Mouse (Mus musculus) midbrain, embryonic 10.5 days (tissue): Measurements from ENCODE around the gene Nr2f1. TPM values are rescaled to one million over a fixed set of nuclear protein-coding genes. Genes with fewer than 3 reads are reported as not detected.

ENCODE experiments used
- DNase-seq: peaks from one replicate; pipeline ENCODE4 v3.0.0-alpha.2; 2017; ENCODE audit warnings: low spot score
- H3K27ac ChIP-seq: fragments of 300-500 bp; sonication (generic); replicated peaks from 2 replicates; pipeline ENCODE4 v1.5.1; 2016; ENCODE audit warnings: mild to moderate bottlenecking
- H3K27me3 ChIP-seq: fragments of 300-500 bp; sonication (generic); 2 replicates; pipeline ENCODE4 v1.6.1; 2016; ENCODE audit warnings: low read depth, mild to moderate bottlenecking; ENCODE audit not compliant: poor library complexity, severe bottlenecking
- H3K36me3 ChIP-seq: fragments of 300-500 bp; sonication (generic); 2 replicates; pipeline ENCODE4 v1.6.1; 2016; ENCODE audit warnings: mild to moderate bottlenecking, moderate library complexity
- H3K4me1 ChIP-seq: fragments of 300-500 bp; sonication (generic); 2 replicates; pipeline ENCODE4 v1.6.1; 2016
- H3K4me3 ChIP-seq: fragments of 300-500 bp; sonication (generic); 2 replicates; pipeline ENCODE4 v1.5.1; 2016; ENCODE audit warnings: mild to moderate bottlenecking, moderate library complexity
- H3K9me3 ChIP-seq: fragments of 300-500 bp; sonication (generic); replicated peaks from 2 replicates; pipeline ENCODE4 v1.6.1; 2016; ENCODE audit warnings: mild to moderate bottlenecking
- WGBS: fragments of 180-500 bp; shearing (Covaris S2); methylation state at CpG from one replicate; pipeline ENCODE4 v1.1.7; 2016; 5-methylcytosine and 5-hydroxymethylcytosine counted together
- polyA plus RNA-seq: library from polyadenylated mRNA; unstranded; fragments of >200 nt; fragmentation: Nextera tagmentation; extraction: Ambion mirVana; gene quantifications from 2 replicates; pipeline ENCODE4 v1.2.1, GENCODE M21; 2016

Gene Nr2f1
- polyA plus RNA-seq, 1 experiment from 2014 or later, result 57.4 TPM

- H3K4me3 ChIP-seq, result peak overlapping the region; percentile 47
- H3K9me3 ChIP-seq, result no peaks in the 10 kb centered on the region
- peaks cover 100% of the 10 kb centered on the region for H3K27me3 ChIP-seq
- DNase-seq, result peak; percentile 15
- peak overlapping the region; percentile 83; the same call in 1 of the 2 replicates for H3K27ac ChIP-seq
- no peaks in the 10 kb centered on the region for H3K36me3 ChIP-seq
- 3% methylated on average over 3 of the region's 3 CpGs for WGBS
- H3K4me1 ChIP-seq, result peaks cover 61% of the 10 kb centered on the region
These were observed 26.7 kb downstream of the Nr2f1 start for GRCm38 (mm10) chr13:78172861-78173260.

GRCm38 (mm10) chr13:78171984-78172636 is 27.4 kb downstream of the Nr2f1 start:
- peak; percentile 52 for DNase-seq
- no peaks in the 10 kb centered on the region for H3K9me3 ChIP-seq
- 1% methylated on average over 17 of the region's 17 CpGs for WGBS
- H3K4me1 ChIP-seq, result peaks cover 69% of the 10 kb centered on the region
- H3K27ac ChIP-seq, result peak overlapping the region; percentile 83
- H3K4me3 ChIP-seq, result peak overlapping the region; percentile 47
- peaks cover 100% of the 10 kb centered on the region for H3K27me3 ChIP-seq
- H3K36me3 ChIP-seq, result no peaks in the 10 kb centered on the region

- no peaks in the 10 kb centered on the region for H3K9me3 ChIP-seq
- peaks cover 72% of the 10 kb centered on the region for H3K4me1 ChIP-seq
- under 1% methylated on average over 15 of the region's 15 CpGs for WGBS
- no peaks in the 10 kb centered on the region for H3K36me3 ChIP-seq
- H3K27ac ChIP-seq, result peak overlapping the region; percentile 83
- peak; percentile 58 for DNase-seq
- H3K4me3 ChIP-seq, result peak overlapping the region; percentile 47
- peaks cover 100% of the 10 kb centered on the region for H3K27me3 ChIP-seq
These were observed 28.2 kb downstream of the Nr2f1 start for GRCm38 (mm10) chr13:78171320-78171719.

GRCm38 (mm10) chr13:78168166-78168565 is 31.4 kb downstream of the Nr2f1 start:
- no peaks in the 10 kb centered on the region for H3K9me3 ChIP-seq
- H3K27me3 ChIP-seq, result peaks cover 93% of the 10 kb centered on the region
- H3K4me1 ChIP-seq, result peaks cover 84% of the 10 kb centered on the region
- H3K27ac ChIP-seq, result peak overlapping the region; percentile 90; the same call in 1 of the 2 replicates
- DNase-seq, result no peak
- no peaks in the 10 kb centered on the region for H3K36me3 ChIP-seq
- no peak overlapping the region for H3K4me3 ChIP-seq
- 22% methylated on average over 4 of the region's 4 CpGs for WGBS

GRCm38 (mm10) chr13:78164941-78165340 is 34.6 kb downstream of the Nr2f1 start:
- H3K36me3 ChIP-seq, result no peaks in the 10 kb centered on the region
- no peak for DNase-seq
- H3K27me3 ChIP-seq, result peaks cover 68% of the 10 kb centered on the region
- peak overlapping the region; percentile 76 for H3K4me3 ChIP-seq
- H3K9me3 ChIP-seq, result no peaks in the 10 kb centered on the region
- H3K27ac ChIP-seq, result peak overlapping the region; percentile 90
- peaks cover 88% of the 10 kb centered on the region for H3K4me1 ChIP-seq

DNA sequence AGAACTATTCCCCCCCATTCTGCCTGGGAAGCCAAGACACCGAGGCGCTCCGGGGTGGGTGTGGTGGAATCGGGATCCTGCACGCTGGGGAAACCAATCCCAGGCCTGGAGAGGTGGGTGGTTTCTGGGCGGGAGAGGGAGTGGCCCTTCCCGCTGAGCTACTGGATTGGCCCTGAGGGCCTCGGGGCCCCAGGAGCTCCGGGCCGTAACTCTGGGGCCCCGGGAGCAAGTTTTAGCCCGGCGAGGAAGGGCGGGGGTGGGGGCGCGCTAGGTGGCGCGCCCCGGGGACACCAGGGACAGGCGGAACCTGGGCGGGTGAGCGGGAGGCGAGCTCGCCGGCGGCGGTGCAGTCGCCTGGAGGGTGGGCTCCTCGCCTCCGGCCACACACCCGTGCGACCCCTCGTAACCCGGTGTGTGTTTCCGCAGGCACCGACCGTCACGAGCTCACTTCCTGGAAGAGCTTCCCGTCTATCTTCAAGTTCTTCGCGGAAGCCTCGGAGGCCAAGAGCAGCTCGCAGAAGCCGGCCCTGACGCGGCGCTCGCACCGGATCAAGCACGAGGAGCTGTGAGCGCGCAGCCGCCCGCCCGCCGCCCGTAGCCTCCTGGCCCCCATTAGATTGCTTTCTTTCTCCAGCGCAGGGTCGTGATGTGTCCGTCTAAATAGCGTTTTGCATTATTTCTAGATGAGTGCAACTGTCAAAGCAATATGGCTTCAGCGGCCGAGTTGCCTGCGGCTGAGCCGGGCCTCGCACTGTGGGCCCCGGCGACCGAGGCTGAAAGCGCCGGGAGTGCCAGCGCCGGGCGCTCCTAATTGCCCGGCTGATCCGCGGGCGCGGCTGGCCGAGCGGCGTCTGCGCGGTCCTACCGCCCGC is 36.2 kb downstream of the Nr2f1 start:
- Histone ChIP-seq H3K9me3 (no peaks in the 10 kb centered on the region), H3K4me1 (peaks cover 74% of the 10 kb centered on the region), H3K36me3 (no peaks in the 10 kb centered on the region), H3K27ac (peak overlapping the region; percentile 90), H3K27me3 (peaks cover 52% of the 10 kb centered on the region), H3K4me3 (peak overlapping the region; percentile 76)
- DNase-seq, result peak; percentile 92
- WGBS, result under 1% methylated on average over 86 of the region's 86 CpGs

GRCm38 (mm10) chr13:78162149-78162548 is 37.4 kb downstream of the Nr2f1 start:
- Histone ChIP-seq H3K36me3 (no peaks in the 10 kb centered on the region), H3K27ac (peak overlapping the region; percentile 18; the same call in 1 of the 2 replicates), H3K27me3 (peaks cover 40% of the 10 kb centered on the region), H3K4me3 (peak overlapping the region; percentile 76; the same call in 1 of the 2 replicates), H3K4me1 (peaks cover 62% of the 10 kb centered on the region), H3K9me3 (no peaks in the 10 kb centered on the region)
- 35% methylated on average over 2 of the region's 2 CpGs for WGBS
- DNase-seq, result peak; percentile 57

DNA sequence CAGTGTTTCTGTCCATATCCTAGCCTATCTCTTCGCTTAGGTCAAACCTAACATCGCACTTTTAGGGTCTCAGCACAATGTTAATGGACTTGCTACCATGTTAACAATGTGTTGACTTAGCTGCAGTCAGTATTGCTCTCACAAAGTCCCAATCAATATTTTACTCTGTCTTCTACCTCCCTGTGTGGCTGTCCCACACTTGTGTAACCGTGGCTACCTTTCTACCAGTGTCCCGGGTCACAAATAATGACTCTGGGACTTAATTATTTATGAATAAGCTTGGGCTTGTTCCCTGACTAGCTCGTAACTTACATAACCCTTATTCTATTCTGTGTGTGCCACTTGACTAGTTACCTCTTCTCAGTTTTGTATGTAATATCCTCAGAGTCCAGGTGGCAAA is 42.1 kb downstream of the Nr2f1 start:
- 91% methylated on average over 5 of the region's 5 CpGs for WGBS
- Histone ChIP-seq H3K9me3 (no peaks in the 10 kb centered on the region), H3K36me3 (no peaks in the 10 kb centered on the region), H3K27ac (no peak overlapping the region), H3K4me1 (peaks cover 27% of the 10 kb centered on the region), H3K4me3 (no peak overlapping the region), H3K27me3 (peaks cover 7% of the 10 kb centered on the region; the same call in 1 of the 2 replicates)
- no peak for DNase-seq

Other genes with a start within 250 kb of the Nr2f1 start
- 1.1 and 1.4 TPM in 2 replicates for gene Pou5f2, start 174.9 kb downstream of the Nr2f1 start, polyA plus RNA-seq